Mouse (Mus musculus) granulocyte monocyte progenitor cell, adult 5-6 weeks (primary cell): ENCODE measurements around the gene Armc3. TPM values are rescaled to one million over a fixed set of nuclear protein-coding genes. Genes with fewer than 3 reads are reported as not detected.

Experiments
- ATAC-seq: replicated peaks from 2 replicates; pipeline ENCODE4 v1.8.0; 2016; ENCODE audit warnings: mild to moderate bottlenecking, moderate TSS enrichment, inconsistent platforms; ENCODE audit not compliant: poor library complexity, severe bottlenecking
- total RNA-seq, 2 experiments: library from RNA; stranded (forward) in 1 of 2; stranded (reverse) in 1 of 2; fragments of 200-712, 200-1000 nt in 1 of 2; fragments of >200 nt in 1 of 2; fragmentation: Nextera tagmentation in 1 of 2; gene quantifications; 2 replicates each; pipeline ENCODE4 v1.2.3; 2014 to 2017

Gene Armc3
- total RNA-seq (2014; fragmentation: Nextera tagmentation) (not detected in 2 replicates), total RNA-seq (2017) (0.05 and 1.2 TPM in 2 replicates)

DNA sequence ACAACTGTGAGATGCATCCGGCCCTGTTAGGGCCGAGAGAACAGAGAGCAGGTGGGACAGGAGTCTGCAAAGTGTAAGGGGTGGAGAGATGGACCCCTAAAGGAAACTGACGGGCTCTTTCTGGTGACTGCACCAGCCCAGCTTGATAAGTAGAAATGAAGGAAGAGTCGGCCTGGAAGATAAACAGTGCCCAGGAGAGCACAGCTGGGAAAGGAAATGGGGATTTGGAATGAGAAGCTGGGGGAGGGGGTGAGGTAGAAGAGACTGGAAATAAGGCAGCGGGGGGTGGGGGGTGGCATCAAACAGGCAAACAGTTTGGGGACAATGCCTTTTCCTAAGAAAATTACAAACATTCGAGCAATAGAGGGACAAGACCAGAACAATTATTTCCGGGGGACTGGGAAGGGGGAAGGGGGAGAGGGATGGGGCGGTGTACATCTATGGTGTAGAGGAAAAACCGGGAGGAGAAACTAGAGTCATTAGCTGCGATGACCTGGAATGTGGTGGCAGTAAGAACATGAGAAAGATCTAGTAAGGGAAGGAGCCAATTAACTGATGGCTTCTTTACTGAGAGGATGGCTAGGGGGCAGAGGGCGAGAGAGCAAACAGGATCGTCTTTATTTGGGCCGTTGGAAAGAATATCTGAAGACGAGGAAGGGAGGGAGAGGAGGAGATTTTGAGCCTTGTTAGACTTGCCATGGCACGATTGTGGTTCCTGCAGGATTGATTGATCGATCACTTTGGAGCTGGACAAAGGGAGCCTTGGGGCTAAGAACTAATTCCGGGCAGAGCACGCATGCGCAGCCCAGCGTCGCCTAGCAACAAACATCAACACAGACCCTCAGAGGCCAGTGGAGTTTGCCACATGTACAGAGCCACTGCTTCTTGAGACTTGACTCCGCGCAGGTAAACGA, at the start of gene Armc3:
Gene Armc3 (plus strand): TSS at position 851 of the 914 bp plus-strand sequence.
- ATAC-seq: peak; percentile 81

DNA sequence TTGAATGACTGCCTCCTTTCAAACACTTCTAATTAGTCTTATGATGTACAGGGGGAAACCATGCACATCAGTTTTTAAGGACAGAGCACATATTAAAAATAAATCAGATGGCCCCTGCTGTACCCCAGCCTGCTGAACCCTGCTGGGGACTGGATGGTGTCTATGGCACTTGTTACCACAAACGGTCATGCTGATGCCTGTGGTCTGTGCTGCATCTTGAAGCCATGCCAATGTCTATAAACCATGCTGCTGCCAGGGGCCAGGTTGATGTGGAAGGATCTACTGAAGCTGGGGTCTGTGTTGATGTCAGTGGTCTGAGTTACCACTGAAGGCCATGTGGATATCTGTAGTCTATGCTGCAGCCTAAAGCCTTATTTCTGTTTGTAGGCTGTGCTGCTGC, 46.4 kb upstream of the Armc3 start:
- no peak for ATAC-seq

DNA sequence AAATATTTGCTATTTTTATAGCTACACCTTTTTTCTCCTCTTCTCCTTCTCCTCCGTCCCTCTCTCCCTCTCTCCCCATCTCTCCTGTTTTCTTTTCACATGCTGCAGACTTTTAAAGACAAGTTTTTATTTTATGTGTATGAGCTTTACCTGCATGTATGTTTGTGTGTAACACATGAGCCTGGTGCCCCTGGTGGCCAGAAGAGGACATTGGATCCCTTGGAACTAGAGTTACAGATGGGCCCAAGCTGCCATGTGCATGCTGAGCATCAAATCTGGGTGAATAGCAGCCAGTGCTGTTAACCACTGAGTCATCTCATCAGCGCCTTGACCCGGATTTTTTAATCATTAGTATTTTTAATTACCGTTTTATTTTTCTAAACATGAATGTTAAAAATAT, 42.9 kb upstream of the Armc3 start:
- no peak for ATAC-seq

DNA sequence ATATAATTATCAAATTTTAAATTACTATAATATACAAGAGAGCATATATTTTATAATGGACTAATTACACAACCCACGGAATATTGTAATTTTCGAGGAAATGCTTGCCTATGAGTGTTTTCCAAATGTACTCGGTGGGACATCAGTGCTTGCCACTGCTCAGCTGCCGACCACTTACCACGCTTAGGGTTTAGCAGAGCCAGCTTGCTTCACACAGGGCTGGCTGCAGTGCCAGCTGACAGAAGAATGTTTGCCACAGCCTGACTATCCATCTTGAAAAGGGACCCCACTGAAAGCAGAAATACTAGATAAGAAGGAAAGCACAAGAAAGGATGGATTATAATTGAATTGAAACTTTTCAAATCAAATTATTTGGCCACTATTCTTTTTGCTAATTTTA, 39.6 kb upstream of the Armc3 start:
- ATAC-seq: no peak

DNA sequence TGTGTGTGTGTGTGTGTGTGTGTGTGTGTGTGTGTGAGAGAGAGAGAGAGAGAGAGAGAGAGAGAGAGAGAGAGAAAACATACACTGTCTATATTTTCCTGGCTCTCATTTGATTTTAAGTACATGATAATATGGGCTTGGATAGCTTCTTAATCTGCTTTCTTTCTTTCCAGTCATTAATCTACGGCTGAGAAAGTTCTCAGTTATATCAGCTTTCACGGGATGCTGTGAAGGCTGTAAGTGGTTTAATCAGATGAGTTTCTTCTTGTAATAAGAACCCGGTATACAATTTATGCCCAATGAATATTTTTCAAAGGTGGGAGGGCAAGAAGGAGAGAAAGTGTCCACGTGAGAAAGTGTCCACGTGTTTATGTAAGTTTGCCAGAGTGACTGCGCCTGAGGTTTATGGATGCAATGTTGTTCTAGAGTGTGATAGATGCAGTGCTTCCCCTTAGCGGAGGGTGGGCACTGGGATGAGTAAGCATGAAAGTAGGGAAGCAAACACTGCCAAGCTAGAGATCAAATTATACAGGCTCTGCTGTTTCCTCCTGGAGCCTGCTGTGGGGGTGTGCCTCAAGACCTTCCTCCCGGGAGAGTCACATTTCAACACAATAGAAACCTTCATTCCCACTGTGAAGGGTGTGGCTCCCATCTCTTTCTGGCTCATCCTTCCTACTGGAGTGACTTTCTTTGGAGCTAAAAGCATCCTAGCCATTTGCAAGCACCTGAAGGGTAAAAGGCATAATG, 38.6 kb upstream of the Armc3 start:
- ATAC-seq: peak; percentile 82

DNA sequence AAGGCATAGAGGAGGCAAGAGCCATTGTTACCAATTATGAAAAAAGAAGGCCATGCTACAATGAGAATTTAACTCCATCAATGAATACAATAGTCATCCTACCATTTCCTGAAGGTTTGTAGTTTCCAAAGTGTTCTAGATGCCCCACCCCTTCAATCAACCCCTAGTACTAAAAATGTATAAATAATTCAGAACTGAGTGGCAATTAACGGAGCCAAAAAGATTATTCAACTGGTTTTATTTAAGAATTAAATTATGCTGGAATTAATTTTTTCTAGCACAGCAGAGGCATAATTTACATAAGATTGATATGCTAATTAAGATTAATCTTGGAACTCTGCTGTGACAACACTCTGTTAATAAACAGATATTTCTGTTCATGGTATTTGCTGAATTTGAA, 34.9 kb upstream of the Armc3 start:
- no peak for ATAC-seq

DNA sequence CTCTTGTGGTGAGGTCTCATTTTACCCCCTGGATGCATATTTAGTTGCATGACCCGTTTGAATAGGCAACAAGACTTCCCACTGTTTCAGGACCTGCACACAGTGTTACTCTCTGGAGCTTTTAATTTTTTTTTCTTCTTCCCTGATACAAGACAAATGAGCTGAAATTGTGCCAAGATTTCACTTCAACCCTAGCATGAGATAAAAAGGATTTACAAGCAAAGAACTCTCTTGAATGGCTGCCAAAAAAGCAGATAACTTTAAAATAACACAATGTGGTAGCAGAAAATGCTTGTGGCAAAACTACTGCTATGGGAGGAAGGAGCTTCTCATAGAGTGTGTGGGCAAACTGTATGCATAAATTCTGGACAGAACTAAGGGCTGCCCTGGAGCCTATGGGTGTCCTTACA, 22.3 kb upstream of the Armc3 start:
- ATAC-seq: no peak

DNA sequence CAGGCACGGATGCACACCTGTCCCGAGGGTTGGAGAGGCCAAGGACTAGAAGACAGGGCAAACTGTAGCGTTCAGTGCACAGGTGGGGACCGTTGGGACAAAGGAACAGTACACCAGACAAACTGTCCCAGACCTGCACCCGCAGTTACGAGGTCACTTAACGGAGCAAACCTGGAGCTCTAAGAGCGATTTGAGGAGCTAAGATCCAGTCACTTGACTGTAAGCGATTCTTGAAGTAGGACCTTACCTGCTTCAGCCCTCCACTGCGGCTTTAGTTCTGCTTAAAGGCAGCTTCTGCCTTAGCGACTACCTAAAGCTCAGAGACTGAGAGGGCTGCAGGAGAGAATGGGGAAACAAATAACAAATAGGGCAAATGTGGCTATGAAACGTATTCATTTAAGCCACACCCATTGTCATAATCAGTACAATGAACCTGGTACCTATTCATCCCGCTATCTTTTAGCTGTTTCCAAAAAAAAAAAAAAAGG, 308 bp downstream of the Armc3 start:
- ATAC-seq: 0 out of 2 replicates have a peak, but pooled peaks have one; percentile 17

DNA sequence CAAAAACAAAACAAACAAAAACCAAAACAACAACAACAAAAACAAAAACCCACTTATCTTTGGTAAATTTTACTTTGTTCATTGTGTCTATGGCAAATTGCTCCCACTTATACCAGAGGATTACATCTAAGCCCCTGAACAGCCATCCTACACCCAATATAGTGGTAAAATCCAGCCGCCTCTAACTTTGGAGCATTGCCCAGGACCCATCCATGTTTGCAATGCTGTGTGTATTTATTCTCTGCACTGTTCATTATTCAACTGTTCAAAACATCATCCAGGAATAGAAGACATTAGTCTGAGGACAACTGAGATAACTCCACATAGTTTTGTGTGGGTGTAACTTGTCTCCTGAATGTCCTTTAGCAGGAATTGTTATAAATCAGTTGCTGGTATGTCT, 1.0 kb downstream of the Armc3 start:
- no peak for ATAC-seq

DNA sequence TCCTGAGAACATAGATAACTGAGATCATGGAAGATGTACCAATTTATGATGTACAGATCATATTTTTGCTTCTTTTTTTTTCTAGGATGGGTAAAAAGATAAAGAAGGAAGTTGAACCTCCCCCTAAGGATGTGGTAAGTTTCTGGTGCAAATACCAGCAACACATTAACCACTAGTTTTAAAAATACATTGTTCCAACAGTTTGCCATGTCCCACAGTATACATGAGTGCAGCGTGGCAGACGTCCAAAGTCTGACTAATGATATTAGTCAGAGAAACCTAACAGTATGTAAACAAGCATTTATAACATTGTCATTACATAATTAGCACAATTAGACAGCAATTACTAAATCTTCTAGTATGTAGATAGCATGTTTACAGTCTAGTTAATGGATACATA, 2.6 kb downstream of the Armc3 start:
- ATAC-seq: peak; percentile 90

DNA sequence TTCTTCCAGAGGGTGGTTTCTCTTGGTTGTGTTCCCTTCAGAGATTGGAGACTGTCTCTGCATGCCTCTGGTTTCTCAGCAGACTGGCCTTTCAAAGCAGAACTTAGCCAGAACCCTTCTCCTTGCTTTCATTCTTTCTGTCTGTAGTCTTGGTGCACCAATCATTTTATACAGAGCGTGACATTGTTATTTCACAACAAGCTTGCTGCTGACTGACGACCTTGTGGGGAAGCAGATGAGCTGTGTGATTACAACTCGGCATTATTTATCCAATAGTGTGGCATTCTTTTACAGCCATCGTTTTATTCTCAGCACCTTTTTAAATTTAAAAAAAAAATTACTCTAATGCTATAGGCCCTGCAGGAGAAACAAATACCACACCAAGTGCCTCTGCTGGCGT, 35.2 kb downstream of the Armc3 start:
- peak; percentile 80 for ATAC-seq

DNA sequence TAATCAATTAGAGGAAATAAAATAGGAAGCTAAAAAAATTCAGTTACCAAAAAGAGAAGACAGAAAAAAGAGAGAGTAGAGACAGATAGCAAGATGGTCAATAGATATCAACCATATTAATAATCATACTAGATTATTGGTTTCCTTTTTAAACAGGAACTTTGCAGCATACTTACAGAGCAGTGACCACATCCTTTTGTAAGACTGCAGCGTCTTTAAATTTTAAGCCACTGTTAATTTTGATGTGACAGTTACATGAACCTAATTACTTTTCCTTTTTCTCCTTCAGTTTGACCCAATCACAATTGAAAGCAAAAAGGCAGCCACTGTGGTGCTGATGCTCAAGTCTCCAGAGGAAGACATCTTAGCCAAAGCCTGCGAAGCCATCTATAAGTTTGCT, 36.1 kb downstream of the Armc3 start:
- peak; percentile 54 for ATAC-seq

DNA sequence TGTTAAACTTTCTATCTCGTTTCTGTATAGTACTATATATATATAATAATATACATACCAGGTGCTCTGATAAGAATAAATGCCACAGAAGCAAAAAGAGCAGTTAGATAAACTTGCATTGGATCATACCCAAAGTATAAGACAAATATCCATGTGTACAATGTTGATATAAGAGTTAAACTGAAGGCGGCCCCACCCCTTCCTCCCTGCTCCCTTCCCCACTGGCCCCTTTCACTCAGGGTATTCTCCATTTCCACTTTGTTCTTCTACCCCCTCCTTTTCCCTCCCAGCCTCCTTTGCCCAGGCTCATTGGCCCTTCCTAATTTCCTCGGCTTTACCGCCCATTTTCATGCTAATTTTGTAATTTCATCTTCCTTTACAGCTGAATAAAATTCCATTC, 36.5 kb downstream of the Armc3 start:
- no peak for ATAC-seq

DNA sequence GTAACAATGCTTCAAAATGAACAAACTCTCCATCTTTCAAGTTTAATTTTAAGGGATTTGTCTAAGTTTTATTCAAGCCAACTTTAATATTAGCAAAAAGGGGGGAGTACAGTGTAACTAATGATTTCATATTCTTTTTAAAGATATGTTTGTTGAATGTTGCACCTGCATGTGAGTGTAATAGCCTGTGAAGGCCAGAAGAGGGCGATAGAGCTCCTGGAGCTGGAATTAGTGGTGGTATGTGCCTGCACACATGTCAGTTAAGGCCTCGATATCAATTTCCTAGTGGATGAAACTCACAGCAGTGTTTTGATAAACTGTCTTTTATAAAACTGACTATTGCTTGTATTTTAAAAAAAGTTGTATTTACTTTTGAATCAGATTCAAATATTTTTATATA, 39.7 kb downstream of the Armc3 start:
- no peak for ATAC-seq

DNA sequence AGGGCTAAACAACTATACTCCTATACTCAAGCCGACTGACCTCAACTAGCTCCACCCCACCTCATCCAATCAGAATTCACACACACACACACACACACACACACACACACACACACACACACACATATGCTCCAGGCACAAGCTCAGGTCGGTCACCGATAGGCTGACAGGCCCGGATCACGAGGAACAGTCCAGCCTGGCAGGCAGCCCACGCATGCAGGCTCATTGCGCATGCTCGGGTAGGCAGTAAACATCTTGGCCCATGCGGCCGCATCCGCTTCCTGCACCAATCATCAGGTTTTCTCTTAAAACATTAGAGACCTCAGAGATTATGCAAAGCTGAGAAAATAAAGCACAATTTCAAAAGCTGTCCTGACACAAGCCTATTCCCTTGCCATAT, 50.5 kb downstream of the Armc3 start:
- no peak for ATAC-seq

DNA sequence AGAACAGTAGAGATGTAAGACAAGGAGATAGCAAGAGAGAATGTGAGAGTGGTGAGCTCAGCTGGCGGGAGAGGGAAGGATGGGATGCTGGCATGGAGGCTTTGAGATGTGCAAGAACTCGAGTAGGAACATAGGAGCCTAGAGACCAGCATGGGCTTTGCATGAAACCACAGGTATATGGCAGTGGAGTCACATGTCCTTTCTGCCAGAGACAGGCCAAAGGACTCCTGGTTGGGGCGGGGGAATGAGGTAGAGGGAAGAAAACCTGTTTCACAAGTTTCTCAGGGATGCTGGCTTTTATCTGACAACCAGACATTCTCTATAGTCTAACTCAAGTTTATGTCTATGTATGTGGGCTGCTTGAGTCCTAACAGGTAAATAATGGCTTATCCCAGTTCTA, 55.9 kb downstream of the Armc3 start:
- no peak for ATAC-seq

DNA sequence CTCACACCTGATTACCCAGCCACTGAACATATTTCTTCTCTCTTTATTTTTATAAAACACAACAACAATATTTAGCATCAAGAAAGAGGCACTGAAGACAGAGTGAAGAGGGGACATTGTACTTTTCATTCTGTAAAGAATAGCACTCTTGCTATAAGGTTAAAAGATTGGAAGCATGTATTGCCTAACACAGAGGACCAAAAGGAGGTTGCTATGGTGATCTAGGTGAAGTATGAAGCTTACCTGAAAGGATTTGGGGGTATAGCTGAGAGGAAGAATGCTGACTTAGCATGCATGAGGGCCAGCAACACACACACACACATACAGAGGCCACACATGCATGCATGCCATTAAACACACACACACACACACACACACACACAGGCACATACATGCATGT, 58.2 kb downstream of the Armc3 start:
- no peak for ATAC-seq

DNA sequence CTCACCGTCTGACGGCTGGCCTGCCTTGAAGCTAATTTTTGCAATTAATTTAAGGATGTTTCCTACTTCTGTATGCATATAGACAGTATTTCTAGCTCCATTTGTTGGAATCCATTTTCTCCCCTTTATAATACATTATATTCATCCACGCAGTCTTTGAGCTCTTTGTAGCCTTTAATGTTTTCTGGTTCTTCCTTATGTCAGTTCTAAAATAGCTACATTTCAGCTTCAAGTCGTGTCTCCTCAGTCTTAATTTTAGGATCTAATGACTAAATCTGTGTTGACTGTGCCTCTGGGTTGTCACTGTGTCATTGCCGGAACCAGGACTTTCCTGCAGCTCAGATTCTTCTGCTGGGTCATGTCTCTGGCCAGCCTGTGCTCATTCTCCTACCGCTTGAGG, 61.3 kb downstream of the Armc3 start:
- no peak for ATAC-seq

DNA sequence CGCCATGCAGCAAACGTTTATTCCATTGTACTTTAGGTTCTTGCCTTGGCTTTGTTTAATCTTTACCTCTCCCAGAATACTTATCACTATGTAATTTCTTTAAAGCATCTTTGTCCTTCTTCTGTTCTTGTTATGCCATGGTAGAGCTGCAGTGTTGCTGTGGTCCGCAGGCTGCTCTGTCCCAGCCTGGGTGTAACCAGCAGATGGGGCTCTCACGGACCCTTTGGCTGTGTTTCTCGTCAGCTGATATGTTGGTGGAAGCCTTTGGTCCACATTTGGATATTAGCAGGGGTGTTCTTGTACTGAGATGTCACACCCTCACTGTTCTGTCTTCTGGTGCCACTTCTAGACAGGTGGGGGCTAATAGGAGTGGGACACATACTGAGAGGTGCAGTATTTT, 64.3 kb downstream of the Armc3 start:
- no peak for ATAC-seq

DNA sequence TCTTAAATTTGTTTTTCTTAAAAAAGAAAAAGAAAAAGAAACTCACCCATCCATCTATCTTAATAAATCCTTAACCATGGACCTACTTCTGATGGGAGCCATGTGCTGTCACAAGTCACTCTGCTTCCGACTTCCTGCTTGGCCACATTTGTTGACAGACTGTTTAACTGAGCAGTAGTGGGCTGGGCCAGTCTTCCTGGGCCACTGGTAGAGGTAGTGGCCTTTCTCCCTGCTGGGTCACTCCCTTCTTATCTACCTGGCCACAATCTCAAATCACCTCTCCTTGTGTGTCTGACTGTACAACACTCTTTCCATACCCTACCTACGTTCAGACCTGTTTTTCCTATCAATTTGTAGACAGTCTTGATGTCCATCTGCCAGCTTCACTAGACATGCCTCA, 66.7 kb downstream of the Armc3 start:
- ATAC-seq: no peak

DNA sequence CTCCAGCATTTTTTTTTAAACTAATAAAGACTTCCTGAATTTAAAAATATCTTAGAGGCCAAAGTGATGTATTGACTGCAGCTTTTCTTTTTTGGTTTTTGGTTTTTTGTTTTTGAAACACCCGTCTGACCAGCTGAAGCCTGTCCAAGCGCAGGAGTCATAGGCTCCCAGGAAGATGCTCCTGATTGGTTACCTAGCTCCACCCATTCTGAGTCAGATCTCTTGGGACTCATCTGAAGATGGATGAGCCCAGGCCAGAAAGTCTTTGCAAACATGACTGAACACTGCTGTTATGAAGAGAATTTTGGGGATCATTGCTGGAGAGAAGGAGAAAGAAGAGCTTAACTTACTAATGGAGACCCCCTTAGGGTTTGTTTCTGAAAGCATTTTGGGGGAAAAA, 68.3 kb downstream of the Armc3 start:
- ATAC-seq: no peak
